Mouse (Mus musculus) kidney, postnatal 4 days (tissue): Measurements from ENCODE around the gene Cacnb2.

Experiments
- DNase-seq, 2 experiments: peaks; one replicate each; pipeline ENCODE4 v3.0.0; 2021; ENCODE audit warnings: mixed read lengths in 2 of 2

Gene Cacnb2

DNA sequence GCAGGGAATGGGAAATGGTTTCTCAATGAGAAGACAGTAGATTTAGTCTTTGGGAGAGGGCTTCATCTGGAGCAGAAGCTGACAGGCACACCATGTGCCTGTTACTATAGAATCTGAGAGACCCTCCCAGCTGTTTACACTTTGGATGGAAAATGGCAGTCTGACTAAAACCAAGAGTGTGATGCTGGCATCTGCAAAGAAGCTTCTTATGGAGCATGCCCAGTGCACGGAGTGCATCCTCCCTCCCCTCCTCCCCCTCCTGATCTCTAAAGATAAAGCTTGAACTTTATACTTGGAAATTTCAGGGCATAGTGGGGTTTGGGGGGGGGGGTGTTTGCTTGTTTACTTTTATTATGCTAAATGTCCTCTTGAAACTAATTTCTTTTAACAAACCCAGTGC is 270.2 kb downstream of the Cacnb2 start:
- DNase-seq, result no peak

DNA sequence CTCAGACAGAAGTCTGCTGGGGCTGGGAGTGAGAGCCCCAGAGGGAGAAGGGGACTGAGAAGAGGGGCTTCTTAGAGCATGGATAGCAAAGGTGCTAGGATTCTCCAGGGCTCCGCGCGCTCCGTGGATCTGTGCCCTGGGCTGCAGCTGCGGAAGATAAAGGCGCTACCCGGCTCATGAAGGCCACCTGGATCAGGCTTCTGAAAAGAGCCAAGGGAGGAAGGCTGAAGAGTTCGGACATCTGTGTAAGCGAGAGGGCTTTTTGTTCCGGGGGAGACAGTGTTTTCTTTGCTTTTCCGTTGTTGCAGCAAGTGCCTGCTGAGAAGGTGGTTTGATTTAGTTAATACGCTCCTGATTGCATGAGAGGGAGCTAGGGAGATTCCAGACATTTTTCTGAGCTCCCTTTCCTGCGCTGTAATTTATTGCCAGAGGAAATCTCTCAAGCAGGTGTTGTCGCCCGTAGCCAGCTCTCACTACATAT is 270.9 kb downstream of the Cacnb2 start:
- DNase-seq, result peak; percentile 10 to 25

DNA sequence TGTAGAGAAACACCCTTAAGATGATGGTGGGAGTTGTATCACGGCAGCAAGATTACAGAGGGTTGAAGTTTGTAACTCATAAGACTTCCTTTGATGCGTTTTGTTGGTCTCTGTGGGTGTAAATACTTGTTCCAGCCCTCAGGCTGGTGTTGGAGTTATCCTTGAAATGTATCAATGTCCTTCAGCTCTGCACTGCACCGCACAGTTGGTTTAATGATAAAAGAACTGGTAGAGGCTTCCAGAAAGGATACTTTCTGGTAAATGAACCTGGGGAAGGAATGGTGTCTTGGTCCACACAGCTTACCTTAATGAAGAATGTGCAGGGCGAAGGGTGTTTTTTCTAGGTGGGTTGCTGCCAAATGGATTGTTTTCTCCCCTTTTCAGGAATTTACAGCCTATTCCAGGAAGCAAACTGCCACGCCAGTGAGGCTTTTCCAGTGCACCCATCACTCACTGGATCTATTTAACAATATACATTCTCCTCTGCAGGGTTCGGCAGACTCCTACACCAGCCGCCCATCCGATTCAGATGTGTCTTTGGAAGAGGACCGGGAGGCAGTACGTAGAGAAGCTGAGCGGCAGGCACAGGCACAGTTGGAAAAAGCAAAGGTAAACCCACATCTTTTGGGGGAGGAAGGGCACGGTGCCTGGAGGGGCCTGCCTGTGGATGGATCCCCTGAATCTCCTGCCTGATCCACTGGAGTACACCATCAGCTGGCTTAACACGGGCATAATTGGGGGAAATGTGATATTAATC is 271.6 kb downstream of the Cacnb2 start:
- DNase-seq, result peak in 1 of 2 experiments; percentile 6

DNA sequence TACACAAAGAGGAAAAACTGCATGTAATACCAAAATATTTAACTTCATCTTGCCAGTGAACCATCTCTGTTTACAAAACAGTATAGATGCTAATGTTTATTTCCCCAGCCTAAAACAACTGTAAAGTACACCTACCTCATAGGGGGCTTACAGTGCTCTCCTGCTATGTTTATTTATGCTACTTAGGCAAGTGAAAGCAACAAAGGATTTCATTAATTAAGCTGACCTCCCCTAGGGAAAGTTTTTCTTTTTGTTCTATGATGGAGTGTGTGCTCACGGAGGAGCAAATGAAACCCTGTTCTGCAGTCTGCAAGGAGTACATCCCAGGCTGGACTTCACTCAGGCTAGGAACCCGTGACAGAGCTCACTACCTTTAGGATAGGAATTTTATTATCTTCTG is 272.2 kb downstream of the Cacnb2 start:
- no peak for DNase-seq

DNA sequence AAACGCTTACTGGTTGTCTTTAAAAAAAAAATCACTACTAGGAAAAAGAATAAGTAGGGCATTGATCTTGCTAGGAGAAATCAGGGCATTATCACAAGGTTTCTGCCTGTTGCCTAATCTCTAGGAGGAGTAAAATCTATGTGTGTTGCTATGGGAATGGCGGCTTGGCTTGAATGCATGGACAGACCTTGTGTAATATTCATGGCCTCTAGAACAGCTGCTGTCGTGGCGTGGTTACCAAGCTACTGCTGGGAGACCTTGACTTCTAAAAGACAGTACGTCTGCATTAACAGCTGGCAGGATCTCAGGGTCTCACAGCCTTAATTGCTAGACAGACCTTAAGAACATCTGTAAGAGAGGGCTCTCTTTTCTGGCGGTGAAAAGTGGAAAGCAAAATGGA is 272.7 kb downstream of the Cacnb2 start:
- no peak for DNase-seq

DNA sequence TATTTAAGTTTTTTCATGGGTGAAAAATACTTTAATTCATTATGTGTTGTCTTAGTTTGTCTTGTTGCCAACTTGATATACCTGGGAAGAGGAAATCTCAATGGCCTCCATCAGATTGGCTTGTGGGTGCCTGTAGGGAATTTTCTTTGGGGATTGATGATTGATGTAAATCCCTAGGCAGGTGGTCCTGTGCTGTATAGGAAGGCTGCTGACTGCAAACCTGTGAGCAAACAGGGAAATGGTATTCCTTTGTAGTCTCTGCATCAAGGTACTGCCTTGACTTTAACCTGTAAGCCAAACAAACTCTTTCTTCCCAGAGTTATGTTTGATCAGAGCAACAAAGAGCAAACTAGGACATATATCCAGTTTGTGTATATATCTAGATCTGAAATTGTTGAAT is 276.1 kb downstream of the Cacnb2 start:
- DNase-seq, result no peak

DNA sequence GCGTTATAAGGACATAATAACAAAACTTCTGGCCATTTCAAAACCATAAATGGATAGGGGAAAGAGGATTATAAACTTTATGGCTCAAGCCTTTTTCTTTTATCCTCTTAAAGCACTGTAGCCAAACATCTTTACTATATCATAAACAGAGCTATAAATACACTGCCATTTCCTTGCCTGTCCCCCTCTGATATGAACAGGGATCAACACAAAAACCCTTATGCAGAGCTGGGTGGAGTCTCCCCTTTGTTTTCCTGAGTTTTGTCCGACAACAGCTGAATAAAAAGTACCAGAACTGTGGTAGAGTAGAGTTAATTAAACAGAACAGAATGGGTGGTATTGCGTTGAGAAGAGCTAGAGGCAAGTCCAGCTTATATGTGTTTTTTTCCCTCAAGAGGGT is 280.6 kb downstream of the Cacnb2 start:
- no peak for DNase-seq

DNA sequence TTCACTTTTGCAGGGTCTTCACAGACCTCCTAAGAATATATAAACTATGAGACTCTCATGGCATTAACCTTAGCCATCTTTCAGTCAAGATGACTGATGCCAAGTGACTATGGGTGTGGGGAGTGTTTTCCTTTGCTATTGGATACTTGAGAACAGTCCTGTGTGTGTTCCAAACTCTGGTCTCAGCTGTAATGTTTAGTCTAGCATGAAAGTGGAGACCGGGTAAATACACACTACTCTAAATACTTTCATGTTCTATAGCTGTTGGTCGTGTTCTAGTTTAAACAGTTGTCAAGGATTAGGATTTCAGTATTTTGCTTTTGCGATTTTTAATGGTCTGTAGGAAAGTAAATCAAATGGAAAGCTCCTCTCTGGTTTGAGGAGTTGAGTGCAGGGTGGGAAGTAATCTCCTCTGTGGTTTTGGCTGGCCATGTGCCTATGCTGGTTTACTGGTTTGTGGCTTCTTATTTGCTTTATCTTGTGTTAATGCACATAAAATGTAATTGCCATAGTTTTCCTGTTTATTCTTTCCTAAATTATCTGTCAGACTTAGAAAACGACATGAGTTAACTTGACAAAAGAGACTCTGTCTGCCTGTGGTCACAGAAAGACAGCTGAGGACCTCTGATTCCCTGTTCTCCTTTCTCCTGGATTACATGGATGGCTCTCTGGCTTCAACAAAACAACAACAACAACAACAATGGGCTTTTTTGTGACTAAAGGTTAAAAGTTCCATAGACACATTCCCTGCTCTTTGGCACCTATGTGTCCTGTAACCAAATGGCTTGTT is 285.7 kb downstream of the Cacnb2 start:
- no peak for DNase-seq

DNA sequence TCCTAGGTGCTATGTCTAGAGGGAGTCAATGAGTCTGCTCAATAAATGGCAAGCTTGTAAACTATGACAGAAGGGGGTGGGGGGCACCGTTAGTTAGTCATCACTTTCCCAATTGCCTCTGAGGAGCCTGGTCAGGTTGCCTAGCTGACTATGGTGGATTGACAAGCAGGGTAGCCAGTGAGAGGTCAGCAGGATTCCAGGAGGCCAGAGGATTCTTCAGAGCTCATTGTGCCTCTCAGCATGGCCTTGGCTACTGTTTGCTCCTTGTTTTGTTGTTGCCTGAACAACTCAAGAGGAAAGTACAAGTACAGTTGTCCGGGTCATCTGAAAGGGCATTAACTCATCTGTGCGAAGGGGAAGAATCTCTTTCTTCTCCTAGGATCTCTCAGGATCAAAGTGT is 300.9 kb downstream of the Cacnb2 start:
- DNase-seq, result no peak

DNA sequence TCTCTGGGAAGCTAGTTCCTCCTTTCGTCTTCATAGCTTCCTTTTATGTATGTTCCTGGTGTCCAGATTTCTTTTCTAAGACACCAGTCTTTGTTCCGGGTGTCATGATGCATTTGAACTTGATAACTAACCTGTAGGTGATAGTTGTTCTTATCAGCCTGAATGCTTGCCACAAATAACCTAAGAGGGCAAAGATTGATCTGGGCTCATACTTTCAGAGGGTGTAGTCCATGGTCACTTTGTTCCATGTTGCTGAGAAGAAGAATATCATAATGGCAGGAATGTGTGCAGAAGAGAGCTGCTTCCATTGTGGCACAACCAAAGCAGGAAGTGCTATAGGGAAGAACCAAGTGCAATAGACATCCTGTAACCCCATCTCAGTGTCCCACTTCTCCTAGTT is 302.0 kb downstream of the Cacnb2 start:
- no peak for DNase-seq

DNA sequence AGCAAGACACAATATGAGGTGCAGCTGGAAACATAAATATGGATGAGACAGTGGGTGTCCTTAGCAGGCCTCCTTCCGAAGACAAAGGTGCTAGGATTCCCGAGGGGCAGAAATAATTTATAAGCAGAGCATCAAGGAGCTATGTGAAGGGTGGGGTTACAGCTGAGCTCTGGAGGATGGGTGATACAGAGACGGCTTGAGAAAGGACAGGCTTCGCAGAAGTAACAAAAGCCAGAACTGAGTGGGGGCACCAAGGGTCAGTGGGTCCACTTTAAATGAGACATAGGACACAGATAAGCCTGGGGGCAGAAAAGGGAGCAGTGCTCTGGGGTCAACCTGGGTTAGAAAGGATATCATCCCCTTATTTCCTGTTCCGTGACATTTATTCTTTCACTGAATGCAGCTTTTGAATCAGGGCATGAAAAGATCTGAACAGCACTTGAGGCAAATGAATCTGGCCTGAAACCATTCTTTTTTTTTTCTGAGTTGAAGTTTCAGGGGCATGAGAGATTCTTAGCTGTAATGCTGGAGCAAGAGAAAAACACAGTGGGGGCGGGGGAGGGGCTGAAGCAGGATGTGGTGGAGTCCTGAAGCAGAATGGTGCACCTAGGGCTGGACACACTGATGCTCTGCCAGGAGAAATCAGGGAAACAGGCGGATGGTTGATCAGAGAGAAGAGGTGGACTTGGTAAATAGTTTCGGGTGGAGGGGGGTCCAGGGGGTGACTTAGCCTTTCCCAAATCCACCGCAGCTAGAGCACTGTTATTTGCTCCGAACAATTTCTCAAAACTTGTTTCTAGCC is 304.4 kb downstream of the Cacnb2 start:
- no peak for DNase-seq

DNA sequence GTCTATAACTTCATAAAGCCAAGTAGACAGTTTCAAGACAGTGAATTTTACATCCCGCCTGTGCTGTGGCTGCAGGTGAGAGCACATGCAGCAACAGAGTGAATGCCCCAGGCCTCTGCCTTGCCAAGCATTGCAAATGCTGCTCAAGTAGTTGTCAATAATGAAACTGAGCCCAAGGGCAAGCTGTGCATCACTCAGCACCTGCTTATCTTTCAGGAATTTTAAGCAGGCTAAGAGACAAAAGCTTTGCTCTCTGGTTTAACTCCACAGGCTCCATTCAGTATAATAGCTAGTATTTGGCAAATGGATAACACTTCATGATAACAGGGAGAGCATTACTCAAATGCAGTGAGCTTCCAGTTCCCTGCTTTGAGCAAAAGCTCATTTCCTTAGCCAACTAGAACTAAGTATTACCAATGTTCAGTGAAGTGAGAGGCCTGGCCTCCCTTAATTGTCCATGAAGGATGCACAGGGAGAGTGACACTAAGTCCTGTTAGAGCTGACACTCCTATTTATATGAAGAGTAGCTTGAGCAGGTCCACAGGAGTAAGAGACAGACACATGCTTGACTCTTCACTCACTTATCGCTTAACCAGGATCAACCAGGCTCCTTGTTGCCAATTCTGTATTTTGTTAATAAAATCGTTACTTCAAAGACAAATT is 314.8 kb downstream of the Cacnb2 start:
- DNase-seq, result no peak

DNA sequence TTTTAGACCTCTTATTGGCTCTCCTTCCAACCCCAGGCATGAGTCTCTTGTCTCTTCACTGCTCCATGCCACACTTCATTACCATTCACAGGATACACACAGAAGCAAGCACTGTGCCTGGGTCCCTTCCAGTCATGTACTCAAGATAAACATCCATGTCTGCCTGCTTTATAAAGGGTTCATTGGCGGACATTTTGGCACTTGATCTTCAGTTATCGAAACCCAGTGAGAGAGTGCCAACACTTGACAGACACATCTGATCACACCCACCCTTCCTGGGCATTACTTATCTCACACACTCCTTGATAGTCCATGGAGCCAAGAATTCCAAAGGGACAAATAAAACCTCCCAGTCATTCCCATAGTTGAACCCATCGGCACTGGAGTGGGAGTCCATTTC is 327.0 kb downstream of the Cacnb2 start:
- DNase-seq, result no peak

DNA sequence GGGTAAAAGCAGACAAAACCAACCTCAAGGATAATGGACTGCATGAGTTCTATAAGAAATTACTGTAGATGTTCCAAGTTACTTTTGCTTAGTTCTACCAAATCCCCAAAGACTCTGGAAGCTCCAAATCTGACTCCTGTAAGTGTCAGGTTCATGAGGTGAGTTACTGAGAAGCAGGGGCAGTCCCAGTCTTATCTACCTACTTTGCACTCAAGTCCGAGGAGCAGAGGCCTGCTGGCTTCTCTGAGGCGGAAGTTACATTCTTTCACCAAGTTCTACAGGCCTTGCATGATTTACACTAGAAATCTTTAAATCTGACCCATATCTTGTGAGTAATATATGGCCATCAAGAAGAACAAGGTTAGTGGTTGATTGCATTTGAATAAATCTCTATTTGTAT is 329.1 kb downstream of the Cacnb2 start:
- no peak for DNase-seq

DNA sequence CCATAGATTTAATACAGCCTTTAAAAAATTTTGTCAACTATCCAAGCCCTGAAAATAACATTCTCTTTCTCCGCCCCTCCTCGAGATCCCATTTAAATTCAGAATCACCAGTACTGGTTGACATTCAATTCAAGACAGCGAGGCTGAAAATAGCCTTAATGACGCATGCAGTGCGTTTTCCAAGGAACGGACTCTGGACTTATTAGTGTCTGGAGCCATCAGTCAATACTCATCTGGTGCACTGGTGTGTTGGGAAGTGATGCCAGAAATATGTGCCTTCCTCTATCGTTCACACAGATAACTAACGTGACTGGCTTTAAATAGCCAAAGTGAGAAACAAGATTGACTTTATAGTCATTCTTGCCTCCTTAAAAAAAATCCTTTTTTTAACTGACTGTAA is 333.6 kb downstream of the Cacnb2 start:
- no peak for DNase-seq

DNA sequence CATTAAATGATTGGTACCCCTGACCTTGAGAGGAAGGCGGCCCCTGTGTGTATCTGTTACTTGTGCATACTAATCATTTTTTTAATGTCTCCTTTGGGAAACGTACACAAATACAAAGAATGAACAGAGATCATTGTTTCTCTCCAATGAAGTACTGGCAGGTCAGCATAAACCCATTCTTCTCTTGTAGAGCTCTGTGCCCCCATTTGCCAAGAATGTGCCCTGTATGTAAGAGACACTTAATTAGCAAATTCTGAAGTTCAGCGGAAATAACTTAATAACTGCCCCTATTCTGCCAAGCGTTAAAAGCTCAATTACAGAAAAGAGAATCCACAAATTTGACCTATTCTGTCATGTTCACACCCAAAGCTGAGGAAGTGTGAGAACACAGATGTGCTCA is 339.4 kb downstream of the Cacnb2 start:
- no peak for DNase-seq

DNA sequence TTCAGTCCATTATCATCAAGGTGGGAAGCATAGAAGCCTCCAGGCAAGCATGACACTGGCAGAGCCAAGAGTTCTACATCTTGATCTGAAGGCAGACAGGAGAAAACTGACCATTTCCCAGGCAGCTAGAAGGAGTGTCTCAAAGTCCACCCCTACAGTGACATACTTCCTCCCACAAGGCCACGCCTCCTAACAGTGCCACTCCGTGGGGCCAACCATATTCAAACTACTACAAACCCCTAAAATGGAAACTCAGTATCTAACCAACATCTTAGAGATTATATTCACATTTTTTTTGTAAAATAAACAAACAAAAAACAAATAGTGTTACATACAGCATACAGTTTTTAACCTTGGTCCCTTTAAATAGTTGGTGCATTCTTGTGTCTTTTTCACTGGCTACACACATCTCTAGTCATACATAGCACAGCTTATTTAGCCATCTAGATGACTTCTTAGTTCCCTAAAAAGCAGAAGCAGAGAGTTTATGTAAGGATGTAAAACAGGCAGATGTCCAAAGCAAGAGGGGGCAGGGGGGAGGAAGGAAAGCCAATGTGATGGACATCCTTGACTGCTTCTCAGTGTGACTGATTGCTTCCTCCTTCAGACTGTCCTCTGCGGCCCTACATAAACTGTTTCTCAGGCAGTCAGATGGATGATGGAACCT is 340.9 kb downstream of the Cacnb2 start:
- no peak for DNase-seq

DNA sequence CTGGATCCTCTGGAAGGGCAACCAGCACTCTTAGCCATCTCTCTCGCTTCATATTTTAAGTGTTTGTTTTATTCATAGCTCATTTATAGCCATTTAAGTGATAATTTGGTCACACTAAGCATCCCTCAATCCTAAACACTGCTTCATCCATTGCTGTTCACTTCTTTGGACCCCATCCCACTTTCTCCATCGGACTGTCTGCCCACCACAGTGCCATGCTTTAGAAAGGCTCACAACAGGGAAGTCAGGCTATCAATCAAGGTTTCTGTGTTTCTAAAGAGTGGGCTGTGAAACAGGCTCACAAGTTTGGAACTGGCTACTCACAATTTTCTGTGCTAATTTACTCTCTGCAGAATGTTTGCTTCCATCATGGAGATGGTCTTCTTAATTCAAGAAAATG is 350.2 kb downstream of the Cacnb2 start:
- no peak for DNase-seq

DNA sequence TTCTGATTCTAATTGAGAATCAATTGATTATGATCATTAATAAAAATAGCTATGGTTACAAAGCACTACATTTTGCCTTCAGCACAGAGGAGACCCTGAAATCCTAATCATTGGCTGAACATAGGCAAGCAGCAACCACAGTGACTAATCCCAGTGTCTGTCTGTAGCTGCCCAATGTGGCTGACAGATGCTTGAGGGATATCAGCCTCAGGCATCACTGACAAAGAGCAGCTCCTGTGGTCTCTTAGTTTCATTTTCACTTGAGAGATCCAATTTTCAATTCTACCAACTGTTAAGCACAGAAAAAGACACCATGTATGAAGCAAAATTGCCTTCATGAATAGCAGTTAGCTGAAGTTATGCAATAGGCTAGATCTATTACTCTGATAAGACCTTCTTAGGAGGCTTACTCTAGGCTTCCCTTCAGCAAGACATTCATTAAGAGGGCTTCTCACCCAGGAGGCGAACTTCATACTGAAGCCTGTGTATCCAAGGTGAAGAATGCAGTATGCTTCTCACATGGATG is 358.1 kb downstream of the Cacnb2 start:
- DNase-seq, result no peak

DNA sequence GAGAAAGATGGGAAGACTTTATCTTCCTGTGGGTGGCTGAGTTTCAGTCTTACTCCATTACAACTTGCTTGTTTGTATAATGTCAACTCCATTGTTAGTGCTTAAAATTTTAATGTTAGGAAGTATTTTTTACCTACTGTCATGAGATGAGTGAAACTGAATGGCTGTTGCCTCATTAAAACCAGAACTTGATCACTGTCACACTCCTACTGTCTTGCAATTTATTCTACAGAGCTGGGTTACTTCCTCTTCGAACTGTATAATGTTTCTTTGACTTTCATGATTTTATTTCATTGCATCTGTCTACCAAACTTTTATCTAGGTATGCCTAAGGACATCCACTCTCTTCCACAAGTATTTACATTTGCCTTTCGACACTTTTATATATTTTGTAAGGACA is 358.6 kb downstream of the Cacnb2 start:
- no peak for DNase-seq

DNA sequence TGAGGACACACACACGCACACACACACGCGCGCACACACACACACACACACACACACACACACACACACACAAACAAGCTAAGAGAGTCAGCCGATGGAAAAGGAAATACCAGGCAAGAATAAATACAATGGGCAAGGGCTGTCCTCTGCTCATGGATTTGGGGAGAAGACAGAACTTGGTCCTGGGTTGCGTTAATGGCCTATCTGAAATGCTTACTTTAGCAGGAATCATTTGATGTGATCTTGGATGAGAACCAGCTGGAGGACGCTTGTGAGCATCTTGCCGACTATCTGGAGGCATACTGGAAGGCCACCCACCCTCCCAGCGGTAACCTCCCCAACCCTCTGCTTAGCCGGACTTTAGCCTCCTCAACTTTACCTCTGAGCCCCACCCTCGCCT is 381.1 kb downstream of the Cacnb2 start:
- no peak for DNase-seq

DNA sequence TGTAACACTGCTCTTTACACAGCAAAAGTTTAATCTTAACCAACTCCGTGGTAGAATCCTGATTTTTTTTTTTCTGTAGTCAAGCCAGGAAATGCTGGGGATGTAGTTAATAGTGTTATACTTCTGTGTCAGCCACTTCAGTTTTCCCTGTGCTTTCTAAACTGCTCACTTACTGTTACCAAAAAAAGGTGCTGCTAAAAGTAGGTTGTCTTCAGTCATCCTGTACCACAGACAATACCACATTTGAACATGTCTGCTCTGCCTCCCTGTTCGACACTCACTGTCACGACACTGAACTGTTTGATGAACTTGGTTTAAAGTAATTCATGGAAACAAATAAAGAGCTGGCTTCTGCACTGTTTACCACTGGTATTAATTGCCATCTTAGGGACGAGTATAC is 385.6 kb downstream of the Cacnb2 start:
- no peak for DNase-seq
